8 mouse cellular contexts compared by ENCODE assay signal in the genomic region with DNA sequence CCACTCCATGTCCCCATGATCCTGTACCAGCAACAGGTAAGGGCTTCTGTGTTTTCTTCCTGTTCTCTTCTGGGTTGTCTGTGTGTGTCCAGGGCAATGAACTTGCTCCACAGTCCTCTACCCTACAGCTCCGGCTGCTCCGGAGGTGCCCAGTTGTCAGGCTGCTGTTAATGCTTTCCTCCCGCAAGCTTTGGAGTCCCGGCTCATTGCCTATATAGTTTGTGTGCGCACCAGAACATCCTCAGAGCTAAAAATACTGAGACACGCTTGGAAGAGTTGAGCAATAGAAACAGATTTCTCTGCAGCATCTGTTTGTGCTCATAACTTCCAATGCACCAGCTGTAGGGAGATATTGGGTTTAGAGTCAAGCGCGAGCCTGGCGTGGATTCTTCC. TPM values are rescaled to one million over a fixed set of nuclear protein-coding genes. Genes with fewer than 3 reads are reported as not detected.
DNase-seq lines count a peak whose midpoint lies in the region; ATAC-seq and TF ChIP-seq lines count a peak whose summit lies in the region.

No protein-coding gene starts in this region.

- peak overlapping the region; percentile 26; the same call in 1 of the 2 replicates for H3K4me2 ChIP-seq in CH12.LX (ENCODE audit: insufficient read depth, low read depth, poor library complexity, severe bottlenecking)
- H3K4me2 ChIP-seq in forebrain, embryonic 14.5 days (ENCODE audit: low read length): peak overlapping the region; percentile 75
- H3K4me2 ChIP-seq in intestine, embryonic 15.5 days (replicated peaks): peak overlapping the region; percentile 93
- peak overlapping the region; percentile 98 for H3K4me2 ChIP-seq in midbrain, postnatal 0 days (ENCODE audit: low read depth, low read length, poor library complexity, severe bottlenecking)

- H3K9ac ChIP-seq in CH12.LX (ENCODE audit: insufficient read depth, low read depth): no peak overlapping the region
- H3K9ac ChIP-seq in forebrain, embryonic 14.5 days (ENCODE audit: low read length): peak overlapping the region; percentile 26; the same call in 1 of the 2 replicates
- peak overlapping the region; percentile 37 for H3K9ac ChIP-seq in intestine, embryonic 15.5 days
- peak overlapping the region; percentile 64 for H3K9ac ChIP-seq in midbrain, postnatal 0 days (replicated peaks; ENCODE audit: low read length, poor library complexity, severe bottlenecking)

- in situ Hi-C loops in CH12.LX (cut with MboI; ENCODE audit: low pct_ligation_motif_present, low pct_unique_long_range_greater_than_20kb, low sequenced_read_pairs): loop anchor here (25.0 kb wide), 2 partner anchors 371 to 704 kb away; no protein-coding TSS in a partner anchor

- peak overlapping the region in 1 of 3 experiments; percentile 57 for H3K4me3 ChIP-seq in CH12.LX (replicated peaks in 1 of 3; ENCODE audit: low read depth in 2 of 3, low read length in 2 of 3, poor library complexity in 1 of 3)
- peak overlapping the region; percentile 39 for H3K4me3 ChIP-seq in forebrain, embryonic 14.5 days (ENCODE audit: low read depth, low read length)
- H3K4me3 ChIP-seq in intestine, embryonic 15.5 days (replicated peaks): peak overlapping the region; percentile 66
- peak overlapping the region; percentile 65 for H3K4me3 ChIP-seq in midbrain, postnatal 0 days (ENCODE audit: low read depth, low read length)

- no peak for TF ChIP-seq POLR2A in CH12.LX (IDR thresholded peaks at IDR 0.05; ENCODE audit: low read depth, low read length)

- dilution Hi-C loops in CH12.LX (cut with MboI; ENCODE audit: extremely low pct_ligation_motif_present, extremely low pct_unique_long_range_greater_than_20kb, low sequenced_read_pairs): no loop called here

- H3K79me2 ChIP-seq in CH12.LX (replicated peaks; ENCODE audit: control insufficient read depth, extremely low read depth, insufficient read depth, poor library complexity, severe bottlenecking): no peaks in the 10 kb centered on the region

- H3K36me3 ChIP-seq in CH12.LX (replicated peaks in 1 of 2; ENCODE audit: control insufficient read depth in 1 of 2, insufficient read depth in 1 of 2, low read length in 1 of 2): no peaks in the 10 kb centered on the region
- no peaks in the 10 kb centered on the region for H3K36me3 ChIP-seq in forebrain, embryonic 14.5 days (ENCODE audit: control insufficient read depth, insufficient read depth, low read length)
- H3K36me3 ChIP-seq in intestine, embryonic 15.5 days: no peaks in the 10 kb centered on the region
- H3K36me3 ChIP-seq in midbrain, postnatal 0 days (ENCODE audit: insufficient read depth, low read length): no peaks in the 10 kb centered on the region

- 0% methylated on average over 9 of the region's 9 CpGs for WGBS in forebrain, embryonic 14.5 days
- WGBS in intestine, embryonic 15.5 days: 2% methylated on average over 9 of the region's 9 CpGs
- 1% methylated on average over 9 of the region's 9 CpGs for WGBS in midbrain, postnatal 0 days

- no peaks in the 10 kb centered on the region for H3K27me3 ChIP-seq in CH12.LX (replicated peaks)
- peaks cover 13% of the 10 kb centered on the region; the same call in 1 of the 2 replicates for H3K27me3 ChIP-seq in forebrain, embryonic 14.5 days (replicated peaks; ENCODE audit: control insufficient read depth, insufficient read depth, low read length)
- no peaks in the 10 kb centered on the region for H3K27me3 ChIP-seq in intestine, embryonic 15.5 days (replicated peaks)
- no peaks in the 10 kb centered on the region for H3K27me3 ChIP-seq in midbrain, postnatal 0 days (ENCODE audit: insufficient read depth, low read length)

- TF ChIP-seq RAD21 in CH12.LX (IDR thresholded peaks at IDR 0.05; ENCODE audit: low read depth, low read length): no peak

- DNase-seq in frontal cortex, postnatal 25 days (ENCODE audit: low spot score in 2 of 2): no peak
- DNase-seq in CH12.LX (ENCODE audit: extremely low read depth): no peak
- DNase-seq in forebrain, embryonic 14.5 days (ENCODE audit: low spot score): peak; percentile 24
- peak; percentile 17 for DNase-seq in midbrain, postnatal 0 days (ENCODE audit: low spot score)
- no peak for DNase-seq in yolk sac, embryonic 10.5 days (ENCODE audit: low spot score)
- DNase-seq in cerebellum, postnatal 14 days: no peak

- no peaks in the 10 kb centered on the region for H3K9me3 ChIP-seq in CH12.LX (replicated peaks; ENCODE audit: low read length)
- H3K9me3 ChIP-seq in forebrain, embryonic 14.5 days (replicated peaks; ENCODE audit: control insufficient read depth, low read length): no peaks in the 10 kb centered on the region
- no peaks in the 10 kb centered on the region for H3K9me3 ChIP-seq in intestine, embryonic 15.5 days
- H3K9me3 ChIP-seq in midbrain, postnatal 0 days (ENCODE audit: low read length): no peaks in the 10 kb centered on the region

- peaks cover 0 to 12% of the 10 kb centered on the region in 2 experiments; a peak in 2 of 4 replicates for H3K4me1 ChIP-seq in CH12.LX (ENCODE audit: control insufficient read depth in 1 of 2, insufficient read depth in 2 of 2)
- peaks cover 3% of the 10 kb centered on the region; the same call in 1 of the 2 replicates for H3K4me1 ChIP-seq in forebrain, embryonic 14.5 days (ENCODE audit: control insufficient read depth, insufficient read depth, low read length)
- 0 out of 2 replicates have a peak, but pooled peaks cover 2% of the 10 kb centered on the region for H3K4me1 ChIP-seq in intestine, embryonic 15.5 days (replicated peaks)
- no peaks in the 10 kb centered on the region for H3K4me1 ChIP-seq in midbrain, postnatal 0 days (ENCODE audit: insufficient read depth, low read length)

- no peak for TF ChIP-seq EP300 in CH12.LX (IDR thresholded peaks at IDR 0.05; ENCODE audit: low read length)

- H3K27ac ChIP-seq in CH12.LX (ENCODE audit: insufficient read depth, low read depth): no peak overlapping the region
- H3K27ac ChIP-seq in forebrain, embryonic 14.5 days (ENCODE audit: low read depth, low read length): no peak overlapping the region
- peak overlapping the region; percentile 81; the same call in 1 of the 2 replicates for H3K27ac ChIP-seq in intestine, embryonic 15.5 days
- H3K27ac ChIP-seq in midbrain, postnatal 0 days (ENCODE audit: low read depth, low read length): no peak overlapping the region

- ATAC-seq in frontal cortex, adult (ENCODE audit: low TSS enrichment): peak; percentile 30
- ATAC-seq in forebrain, embryonic 14.5 days: peak; percentile 51
- ATAC-seq in intestine, embryonic 15.5 days: peak; percentile 74
- ATAC-seq in midbrain, postnatal 0 days (ENCODE audit: low FRiP score): peak; percentile 45; the same call in 1 of the 2 replicates

- TF ChIP-seq CTCF in CH12.LX (conservative IDR thresholded peaks at IDR 0.05 in 1 of 2, IDR thresholded peaks at IDR 0.05 in 1 of 2; ENCODE audit: low read depth in 2 of 2, low read length in 2 of 2): no peak
- TF ChIP-seq CTCF in midbrain, postnatal 0 days (IDR thresholded peaks at IDR 0.05): no peak

TF ChIP-seq in CH12.LX, 34 proteins besides CTCF, POLR2A, EP300 and RAD21:
- no peak for TF ChIP-seq TBP (conservative IDR thresholded peaks at IDR 0.05; ENCODE audit: low read depth, low read length)
- TF ChIP-seq USF1 (IDR thresholded peaks at IDR 0.05; ENCODE audit: low read depth, low read length): no peak
- TF ChIP-seq BHLHE40 (IDR thresholded peaks at IDR 0.05; ENCODE audit: low read depth, low read length): no peak
- no peak for TF ChIP-seq UBTF (IDR thresholded peaks at IDR 0.05; ENCODE audit: low read depth, low read length)
- TF ChIP-seq KAT2A (IDR thresholded peaks at IDR 0.05; ENCODE audit: insufficient replicate concordance, low read length): no peak
- TF ChIP-seq ZNF384 (IDR thresholded peaks at IDR 0.05; ENCODE audit: low read depth, low read length): no peak
- no peak for TF ChIP-seq MEF2A (IDR thresholded peaks at IDR 0.05; ENCODE audit: borderline replicate concordance, low read depth, low read length)
- TF ChIP-seq NRF1 (IDR thresholded peaks at IDR 0.05; ENCODE audit: low read depth, low read length): no peak
- no peak for TF ChIP-seq ETS1 (conservative IDR thresholded peaks at IDR 0.05; ENCODE audit: low read depth, low read length)
- no peak for TF ChIP-seq HCFC1 (IDR thresholded peaks at IDR 0.05; ENCODE audit: low read depth, low read length)
- TF ChIP-seq JUND (conservative IDR thresholded peaks at IDR 0.05; ENCODE audit: low read depth, low read length): no peak
- no peak for TF ChIP-seq POLR2AphosphoS2 (IDR thresholded peaks at IDR 0.05; ENCODE audit: low read depth, low read length)
- no peak for TF ChIP-seq JUN (IDR thresholded peaks at IDR 0.05; ENCODE audit: insufficient read depth, low read depth, low read length)
- TF ChIP-seq NELFE (IDR thresholded peaks at IDR 0.05; ENCODE audit: low read depth, low read length): no peak
- no peak for TF ChIP-seq ZC3H11A (IDR thresholded peaks at IDR 0.05; ENCODE audit: low read depth, low read length)

RNA-seq across cellular contexts. Expression of gene Kcnj2, which starts 0.3 kb away (rescaled TPM):
- total RNA-seq in CH12.LX (2012; rRNA removed) (under 0.01 TPM in 1 of 2 replicates, not detected in the other), CH12.LX (2014; rRNA removed) (0.09 and 0.12 TPM in 2 replicates)
- polyA plus RNA-seq in CH12.LX (2012; ENCODE audit: insufficient read length, low read depth): 0.11 TPM in 1 of 2 replicates, not detected in the other
- polyA plus RNA-seq in forebrain, embryonic 14.5 days (2014; fragmentation: Nextera tagmentation; extraction: Ambion mirVana): 0.23 and 0.31 TPM in 2 replicates
- 1.4 and 1.5 TPM in 2 replicates for polyA plus RNA-seq in intestine, embryonic 15.5 days (2015; fragmentation: Nextera tagmentation; extraction: Ambion mirVana)
- total RNA-seq in midbrain, postnatal 0 days (2014; rRNA removed): 4.4 and 8.4 TPM in 2 replicates
- 0.33 and 0.63 TPM in 2 replicates for polyA plus RNA-seq in midbrain, postnatal 0 days (2015; fragmentation: Nextera tagmentation; extraction: Ambion mirVana)

Comparison
In these comparisons a context has a peak if more than half of its experiments do, and no peak if none do; other contexts are left out.
1. DNase-seq: peak in forebrain, embryonic 14.5 days (single experiment) and midbrain, postnatal 0 days (single experiment); none in frontal cortex, postnatal 25 days (0 of 2), CH12.LX (single experiment), yolk sac, embryonic 10.5 days (single experiment) and cerebellum, postnatal 14 days (0 of 2).
2. H3K4me2 ChIP-seq: peak in every context shown above with its lines; median percentile 98 in midbrain, postnatal 0 days; 93 in intestine, embryonic 15.5 days; 75 in forebrain, embryonic 14.5 days; 26 in CH12.LX.
3. Peak in every context shown above with its lines, with median percentiles within 50 percentile points of each other: ATAC-seq.